Mouse (Mus musculus) left cerebral cortex, postnatal 36 days (tissue): ENCODE results near the gene Hbq1b. TPM values are rescaled to one million over a fixed set of nuclear protein-coding genes. Genes with fewer than 3 reads are reported as not detected.
"Not testable (repeated sequence)": the region's sequence is repeated elsewhere in the genome, so short reads cannot be mapped to it uniquely, and the experiment has no call there.

Source experiments
- DNase-seq, 2 experiments: peaks; one replicate each; pipeline ENCODE4 v3.0.0; 2021 to 2022; ENCODE audit warnings: low spot score in 2 of 2, mixed read lengths in 1 of 2
- intact Hi-C: fragments of 180-260 bp; cut with DNase I; formaldehyde crosslinking; loops from one replicate; pipeline ENCODE4 v1.15.1; 2025
- total RNA-seq, 2 experiments: library from RNA; stranded (reverse); gene quantifications; 2 replicates each; pipeline ENCODE4 v1.2.3; 2021

Hbq1b gene
- total RNA-seq, 2 experiments from 2014 or later, result not detected

GRCm38 (mm10) chr11:32297866-32298531 lies 11.2 kb downstream of the Hbq1b start:
- intact Hi-C loops, result no loop called here

GRCm38 (mm10) chr11:32298532-32298918 lies 11.8 kb downstream of the Hbq1b start:
- intact Hi-C loops, result no loop called here
- no peak for DNase-seq

More at GRCm38 (mm10) chr11:32297866-32298531, 11.2 kb downstream of the Hbq1b start:
- no peak for DNase-seq

GRCm38 (mm10) chr11:32299865-32300264 lies 13.1 kb downstream of the Hbq1b start, which contains the start of gene Hbq1a:
TSS of gene Hbq1a (plus strand) at chr11:32300069.
- intact Hi-C loops, result not testable (repeated sequence)
- peak; percentile 46 to 54 for DNase-seq

GRCm38 (mm10) chr11:32300279-32301267 lies 13.8 kb downstream of the Hbq1b start:
- DNase-seq, result peak in 1 of 2 experiments; percentile 13
- intact Hi-C loops, result no loop called here

- no peak for DNase-seq
- intact Hi-C loops, result no loop called here
Observed at GRCm38 (mm10) chr11:32301506-32301905, 14.7 kb downstream of the Hbq1b start.

GRCm38 (mm10) chr11:32302824-32303419 lies 16.2 kb downstream of the Hbq1b start:
- intact Hi-C loops, result no loop called here
- peak; percentile 43 to 45 for DNase-seq

- no peak for DNase-seq
- intact Hi-C loops, result no loop called here
Observed at GRCm38 (mm10) chr11:32303455-32303854, 16.7 kb downstream of the Hbq1b start.

- DNase-seq, result no peak
- intact Hi-C loops, result no loop called here
Observed at GRCm38 (mm10) chr11:32307006-32307405, 20.2 kb downstream of the Hbq1b start.

GRCm38 (mm10) chr11:32309446-32309845 lies 22.7 kb downstream of the Hbq1b start:
- intact Hi-C loops, result no loop called here
- DNase-seq, result no peak

- DNase-seq, result no peak
- intact Hi-C loops, result no loop called here
Observed at GRCm38 (mm10) chr11:32309928-32310327, 23.2 kb downstream of the Hbq1b start.

- no peak for DNase-seq
- intact Hi-C loops, result no loop called here
Observed at GRCm38 (mm10) chr11:32316009-32316408, 29.2 kb downstream of the Hbq1b start.

- no peak for DNase-seq
Observed at GRCm38 (mm10) chr11:32320507-32321195, 33.9 kb downstream of the Hbq1b start.

GRCm38 (mm10) chr11:32321196-32321565 lies 34.4 kb downstream of the Hbq1b start:
- peak; percentile 57 to 59 for DNase-seq
- intact Hi-C loops, result loop anchor here (10.0 kb wide), 1 partner anchor 106 kb away; no protein-coding TSS in a partner anchor

More at GRCm38 (mm10) chr11:32320507-32321195, 33.9 kb downstream of the Hbq1b start:
- intact Hi-C loops, result loop anchor here (10.0 kb wide), 1 partner anchor 106 kb away; no protein-coding TSS in a partner anchor

GRCm38 (mm10) chr11:32324609-32325008 lies 37.8 kb downstream of the Hbq1b start:
- DNase-seq, result peak; percentile 73 to 82
- intact Hi-C loops, result loop anchor here (10.0 kb wide), 1 partner anchor 110 kb away; no protein-coding TSS in a partner anchor

- intact Hi-C loops, result no loop called here
- DNase-seq, result no peak
Observed at GRCm38 (mm10) chr11:32331075-32331474, 44.3 kb downstream of the Hbq1b start.

- intact Hi-C loops, result no loop called here
- no peak for DNase-seq
Observed at GRCm38 (mm10) chr11:32331861-32332260, 45.1 kb downstream of the Hbq1b start.

GRCm38 (mm10) chr11:32333235-32333634 lies 46.5 kb downstream of the Hbq1b start:
- intact Hi-C loops, result no loop called here
- DNase-seq, result no peak

- intact Hi-C loops, result no loop called here
- no peak for DNase-seq
Observed at GRCm38 (mm10) chr11:32336435-32336907, 49.7 kb downstream of the Hbq1b start.
